Mouse (Mus musculus): ENCODE data around the gene Pip5k1a.

GRCm38 (mm10) chr3:95058078-95058477 is 48.7 kb downstream of the Pip5k1a start:
- no peak for TF ChIP-seq CTCF (IDR thresholded peaks at IDR 0.05; ENCODE audit: extremely low read depth, insufficient read depth, low read length)
- no peak for TF ChIP-seq POLR2A (IDR thresholded peaks at IDR 0.05; ENCODE audit: extremely low read depth, insufficient read depth, low read length)

All from cortical plate, adult 2 months (tissue).